Mouse (Mus musculus) testis, adult 2 months (tissue): ENCODE measurements around the gene Uba3. TPM values are rescaled to one million over a fixed set of nuclear protein-coding genes. Genes with fewer than 3 reads are reported as not detected.

ENCODE experiments used
- H3K27ac ChIP-seq: fragments of 200-500 bp; 2 replicates; pipeline ENCODE4 v1.5.1; 2012; ENCODE audit warnings: low read depth, low read length; ENCODE audit not compliant: control insufficient read depth, insufficient read depth
- H3K27me3 ChIP-seq: fragments of 200-500 bp; 2 replicates; pipeline ENCODE4 v1.6.1; 2012; ENCODE audit warnings: mild to moderate bottlenecking, low read length, moderate library complexity; ENCODE audit not compliant: control insufficient read depth, insufficient read depth
- H3K36me3 ChIP-seq: fragments of 200-500 bp; 2 replicates; pipeline ENCODE4 v1.6.1; 2012; ENCODE audit warnings: mild to moderate bottlenecking, low read length; ENCODE audit not compliant: control insufficient read depth, insufficient read depth
- H3K4me1 ChIP-seq: fragments of 200-500 bp; 2 replicates; pipeline ENCODE4 v1.6.1; 2012; ENCODE audit warnings: low read length; ENCODE audit not compliant: control insufficient read depth, insufficient read depth
- H3K4me3 ChIP-seq: fragments of 200-500 bp; 2 replicates; pipeline ENCODE4 v1.5.1; 2012; ENCODE audit warnings: low read depth, mild to moderate bottlenecking, low read length, moderate library complexity, mixed read lengths; ENCODE audit not compliant: control insufficient read depth
- CTCF ChIP-seq: fragments of 200-500 bp; IDR thresholded peaks from 2 replicates; pipeline ENCODE4 v1.5.1; 2012; ENCODE audit warnings: low read depth, mild to moderate bottlenecking, inconsistent platforms, low read length, moderate library complexity; ENCODE audit not compliant: control insufficient read depth, insufficient read depth, insufficient replicate concordance
- POLR2A ChIP-seq: fragments of 200-500 bp; IDR thresholded peaks from 2 replicates; pipeline ENCODE4 v1.6.1; 2012; ENCODE audit warnings: low read depth, mild to moderate bottlenecking, inconsistent platforms, low read length, moderate library complexity; ENCODE audit not compliant: control insufficient read depth
- polyA plus RNA-seq: library from polyadenylated mRNA; depleted of rRNA; stranded (reverse); fragments of >200 nt; gene quantifications from 2 replicates; pipeline ENCODE4 v1.2.3, GENCODE M21; 2012; rRNA removed

The Uba3 gene
- polyA plus RNA-seq: 8.5 and 12.9 TPM in 2 replicates

DNA sequence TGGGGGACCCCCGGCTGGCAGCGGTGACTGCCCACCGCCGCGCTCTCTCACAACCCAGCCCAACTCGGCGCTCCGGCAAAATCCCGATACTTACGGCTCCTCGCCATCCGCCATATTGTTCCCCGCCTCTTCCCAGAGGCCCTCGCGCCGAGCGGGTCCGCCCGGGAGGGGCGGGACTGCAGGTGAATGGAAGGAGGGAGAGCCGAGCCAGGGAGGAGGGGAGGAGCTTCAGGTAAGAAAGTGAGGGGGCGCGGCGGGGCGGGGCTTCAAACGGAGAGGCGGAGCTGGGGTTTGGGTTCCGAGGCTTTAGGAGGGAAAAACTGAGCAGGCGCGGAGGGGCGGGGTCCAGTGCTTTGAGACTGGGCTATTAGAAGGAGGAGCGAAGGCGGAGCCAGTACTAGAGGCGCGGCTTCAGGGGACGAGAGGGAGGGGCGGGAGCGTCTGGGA, at the start of gene Uba3:
TSS of gene Uba3 (minus strand) at position 209 of the 447 bp plus-strand sequence.
- peak; percentile 81 for TF ChIP-seq POLR2A
- TF ChIP-seq CTCF: no peak
- no peaks in the 10 kb centered on the region for H3K27me3 ChIP-seq
- H3K4me1 ChIP-seq: peaks cover 7% of the 10 kb centered on the region
- H3K36me3 ChIP-seq: no peaks in the 10 kb centered on the region
- H3K27ac ChIP-seq: peak within 1 kb of the TSS; percentile 45
- H3K4me3 ChIP-seq: peak within 1 kb of the TSS; percentile 92

DNA sequence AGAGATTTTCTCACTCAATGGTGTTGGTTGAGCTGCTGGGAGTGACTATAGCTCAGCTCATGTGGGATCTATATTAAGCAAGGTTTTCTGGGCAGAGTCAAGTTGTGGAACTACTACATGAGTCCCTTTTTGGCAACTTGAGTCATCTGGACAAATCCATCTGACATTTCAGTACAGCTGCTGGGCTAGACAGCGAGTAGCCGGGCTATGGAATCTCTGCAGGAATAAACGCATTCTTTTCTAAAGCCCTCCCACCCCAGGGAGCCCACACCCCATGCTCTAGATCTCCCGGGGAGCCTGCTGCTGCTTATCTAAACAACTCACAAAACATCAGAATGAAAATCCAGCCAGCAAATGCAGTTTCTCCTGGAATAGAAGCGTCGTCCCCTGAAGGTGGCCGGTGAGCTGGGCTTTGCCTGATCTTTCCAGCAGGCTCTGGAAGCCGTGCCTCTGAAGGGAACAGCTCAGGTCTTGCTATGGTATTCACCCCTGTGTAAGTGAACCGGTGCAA, 47.3 kb upstream of the Uba3 start, which contains the start of gene Lmod3:
TSS of gene Lmod3 (minus strand) at position 49 of the 511 bp plus-strand sequence.
- Histone ChIP-seq H3K4me1 (no peaks in the 10 kb centered on the region; the same call in 1 of the 2 replicates), H3K36me3 (no peaks in the 10 kb centered on the region), H3K27ac (no peak within 1 kb of the TSS), H3K27me3 (no peaks in the 10 kb centered on the region), H3K4me3 (no peak within 1 kb of the TSS)
- no peak for TF ChIP-seq CTCF
- no peak for TF ChIP-seq POLR2A

GRCm38 (mm10) chr6:97252086-97252485, 46.6 kb upstream of the Uba3 start:
- Histone ChIP-seq H3K27me3 (0 out of 2 replicates have a peak, but pooled peaks cover under 1% of the 10 kb centered on the region), H3K4me3 (no peak overlapping the region), H3K4me1 (peaks cover 7% of the 10 kb centered on the region), H3K27ac (no peak overlapping the region), H3K36me3 (no peaks in the 10 kb centered on the region)
- TF ChIP-seq CTCF (no peak), POLR2A (no peak)

- 0 out of 2 replicates have a peak, but pooled peaks cover 2% of the 10 kb centered on the region for H3K27me3 ChIP-seq
- peaks cover 10% of the 10 kb centered on the region for H3K4me1 ChIP-seq
Measured at GRCm38 (mm10) chr6:97250966-97251365, 45.5 kb upstream of the Uba3 start.

DNA sequence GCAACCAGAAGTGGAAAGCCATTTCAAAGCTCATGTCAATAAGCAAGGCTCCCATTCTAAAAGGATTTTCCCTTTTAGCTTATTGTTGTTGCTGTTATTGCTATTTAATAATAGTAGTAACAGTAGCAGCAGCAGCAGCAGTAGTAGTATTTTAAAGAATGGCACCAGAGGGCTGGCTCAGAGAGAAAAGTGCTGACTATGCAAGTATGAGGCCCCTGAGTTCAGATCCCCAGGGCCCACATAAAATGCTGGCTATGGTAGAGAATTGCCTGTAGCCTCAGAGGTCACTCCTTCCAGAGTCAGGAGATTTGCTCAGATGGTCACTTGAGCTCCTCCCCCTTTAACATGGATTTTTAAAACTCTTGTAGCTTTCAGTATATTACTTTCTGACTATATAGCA, 39.8 kb upstream of the Uba3 start:
- no peak overlapping the region for H3K27ac ChIP-seq
- no peak overlapping the region for H3K4me3 ChIP-seq
- peaks cover 10% of the 10 kb centered on the region for H3K4me1 ChIP-seq
- 0 out of 2 replicates have a peak, but pooled peaks cover 2% of the 10 kb centered on the region for H3K27me3 ChIP-seq
- TF ChIP-seq POLR2A: no peak
- TF ChIP-seq CTCF: no peak
- H3K36me3 ChIP-seq: no peaks in the 10 kb centered on the region

More at GRCm38 (mm10) chr6:97250966-97251365, 45.5 kb upstream of the Uba3 start:
- H3K36me3 ChIP-seq: no peaks in the 10 kb centered on the region
- no peak overlapping the region for H3K4me3 ChIP-seq
- H3K27ac ChIP-seq: no peak overlapping the region
- no peak for TF ChIP-seq POLR2A
- TF ChIP-seq CTCF: no peak

- H3K27me3 ChIP-seq: 0 out of 2 replicates have a peak, but pooled peaks cover 2% of the 10 kb centered on the region
- H3K4me1 ChIP-seq: peaks cover 8% of the 10 kb centered on the region
- H3K4me3 ChIP-seq: no peak overlapping the region
- no peak overlapping the region for H3K27ac ChIP-seq
- H3K36me3 ChIP-seq: no peaks in the 10 kb centered on the region
- no peak for TF ChIP-seq POLR2A
- TF ChIP-seq CTCF: no peak
Measured at GRCm38 (mm10) chr6:97242522-97242921, 37.1 kb upstream of the Uba3 start.

DNA sequence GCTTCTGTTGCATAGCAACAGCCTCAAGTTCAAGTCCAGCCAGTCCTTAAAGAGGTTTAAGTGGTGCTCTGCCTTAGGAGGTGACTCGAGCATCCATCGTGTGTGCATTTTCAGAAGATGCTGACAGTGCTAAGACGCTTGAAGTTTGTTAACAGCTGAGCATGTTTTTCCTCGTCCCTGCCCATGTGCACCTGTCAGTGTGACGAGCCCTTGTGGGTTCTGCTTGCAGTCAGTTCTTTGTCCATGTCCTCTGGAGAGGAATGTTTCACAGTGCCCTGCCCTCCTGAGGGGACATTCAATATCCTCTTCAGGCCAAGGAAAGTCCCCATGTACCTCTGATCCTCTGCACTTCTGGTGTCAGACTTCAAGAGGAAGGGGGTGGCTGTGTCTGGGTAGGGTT, 34.6 kb upstream of the Uba3 start:
- Histone ChIP-seq H3K4me1 (no peaks in the 10 kb centered on the region), H3K4me3 (no peak overlapping the region), H3K36me3 (no peaks in the 10 kb centered on the region), H3K27me3 (no peaks in the 10 kb centered on the region), H3K27ac (no peak overlapping the region)
- TF ChIP-seq CTCF: no peak
- no peak for TF ChIP-seq POLR2A

GRCm38 (mm10) chr6:97239360-97239759, 33.9 kb upstream of the Uba3 start:
- Histone ChIP-seq H3K27ac (no peak overlapping the region), H3K36me3 (no peaks in the 10 kb centered on the region), H3K4me1 (no peaks in the 10 kb centered on the region), H3K4me3 (no peak overlapping the region), H3K27me3 (no peaks in the 10 kb centered on the region)
- no peak for TF ChIP-seq CTCF
- TF ChIP-seq POLR2A: no peak
